Mouse (Mus musculus) neural tube, embryonic 10.5 days (tissue): ENCODE measurements around the gene Fhl1.

Experiments used
- DNase-seq: peaks from one replicate; pipeline ENCODE4 v3.0.0-alpha.2; 2017; ENCODE audit warnings: low spot score; ENCODE audit errors: extremely low spot score

The Fhl1 gene

GRCm38 (mm10) chrX:56751536-56751935 is 19.9 kb downstream of the Fhl1 start:
- no peak for DNase-seq

DNA sequence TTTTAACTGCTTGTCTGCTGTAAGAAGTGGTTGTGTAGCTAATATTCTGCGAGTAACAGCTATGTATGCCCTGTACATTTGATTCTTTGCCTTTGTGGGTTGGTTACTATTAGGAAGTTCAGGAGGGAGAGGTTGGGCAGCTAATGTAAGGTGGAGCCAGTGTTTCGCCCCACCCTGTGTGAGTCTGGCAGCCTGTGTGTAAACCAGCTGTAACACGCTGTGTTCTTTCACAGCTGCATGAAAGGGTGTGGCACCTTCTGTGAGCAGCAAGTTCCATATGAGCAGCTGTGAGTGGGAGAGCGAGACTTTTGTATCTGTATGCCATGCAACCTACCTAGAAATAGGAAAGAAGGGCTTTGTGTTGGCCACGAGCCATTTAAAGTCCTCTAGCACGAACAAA is 20.6 kb downstream of the Fhl1 start:
- DNase-seq, result no peak

DNA sequence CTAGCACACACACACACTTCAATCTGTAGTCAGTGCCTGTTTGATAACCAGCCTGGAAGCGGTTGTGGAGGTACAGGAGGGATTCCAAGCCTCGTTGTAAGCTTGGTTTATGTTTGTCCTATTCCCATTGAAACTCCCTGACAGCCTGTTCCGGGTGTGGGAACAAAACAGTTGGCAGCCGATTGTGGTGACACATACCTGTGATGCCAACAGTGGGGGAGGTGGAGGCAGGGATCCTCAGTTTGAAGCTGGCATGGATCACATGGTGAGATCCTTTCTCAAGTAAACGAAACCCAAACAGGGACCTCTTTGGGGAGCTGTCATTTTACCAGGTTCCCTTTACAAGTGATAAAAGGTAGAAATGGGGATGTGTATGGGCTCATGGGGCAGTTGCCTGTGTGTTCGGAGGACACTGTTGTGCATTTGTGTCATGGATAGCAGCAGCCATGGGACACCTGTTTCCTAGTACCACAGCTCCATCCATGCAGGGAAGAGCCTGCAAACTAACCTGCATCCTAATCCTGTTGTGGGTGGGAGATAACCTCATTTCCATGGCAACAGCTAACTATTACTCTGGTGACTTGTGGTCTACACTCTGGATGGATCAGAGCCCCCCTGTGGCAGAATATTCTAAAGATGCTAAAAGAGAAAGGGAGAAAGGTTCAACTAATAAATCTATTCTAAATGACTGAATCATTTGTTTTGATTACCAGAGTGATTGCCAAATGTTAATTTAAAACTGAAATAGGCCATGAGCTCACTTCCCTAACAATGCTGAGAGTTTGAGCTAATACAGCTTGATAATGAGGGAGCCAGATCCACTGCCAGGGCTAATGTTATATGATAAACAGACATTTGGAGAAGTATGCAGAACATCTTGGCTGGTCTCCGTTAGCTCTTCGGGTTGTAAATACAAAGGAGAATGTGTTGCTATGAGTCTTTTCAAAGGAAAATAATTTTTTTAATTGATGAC is 22.0 kb downstream of the Fhl1 start:
- no peak for DNase-seq

DNA sequence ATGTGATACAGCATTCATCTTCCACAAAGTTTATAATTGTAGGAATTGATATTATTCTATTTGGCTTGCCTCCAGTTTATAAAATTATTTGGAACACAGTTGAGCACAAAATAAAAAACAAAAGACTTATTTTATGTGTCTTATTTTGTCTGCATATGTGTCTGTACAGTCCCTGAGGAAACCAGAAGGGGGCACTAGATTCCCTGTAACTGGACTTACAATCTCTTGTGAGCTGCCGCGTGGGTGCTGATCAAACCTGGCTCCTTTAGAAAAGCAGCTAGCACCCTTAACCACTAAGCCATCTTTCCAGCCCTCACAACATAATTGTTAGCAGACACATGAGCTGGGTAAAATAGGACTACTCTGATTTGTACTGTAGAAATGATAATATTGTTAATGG is 24.1 kb downstream of the Fhl1 start:
- DNase-seq, result no peak

DNA sequence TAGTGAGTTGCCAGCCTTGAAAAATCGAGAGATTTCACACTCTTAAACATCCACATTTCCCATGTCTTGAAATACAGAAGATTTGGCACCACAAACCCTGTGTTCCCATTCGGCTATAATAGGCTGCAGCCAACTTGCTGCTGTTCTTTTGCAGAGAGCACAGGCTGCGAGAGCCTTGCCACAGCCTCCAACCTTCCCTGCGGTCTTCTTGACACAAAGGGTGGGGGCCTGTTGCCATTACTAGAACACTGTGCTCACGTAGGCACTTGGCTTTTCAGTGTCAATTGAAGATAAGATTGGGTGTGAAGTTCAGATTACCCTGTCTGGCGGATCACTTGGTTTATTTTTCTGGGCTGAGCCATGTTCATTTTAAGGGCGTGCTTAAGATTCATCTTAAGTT is 24.8 kb downstream of the Fhl1 start:
- DNase-seq, result no peak

- DNase-seq, result no peak
These were observed 28.7 kb downstream of the Fhl1 start for GRCm38 (mm10) chrX:56760257-56760760.

DNA sequence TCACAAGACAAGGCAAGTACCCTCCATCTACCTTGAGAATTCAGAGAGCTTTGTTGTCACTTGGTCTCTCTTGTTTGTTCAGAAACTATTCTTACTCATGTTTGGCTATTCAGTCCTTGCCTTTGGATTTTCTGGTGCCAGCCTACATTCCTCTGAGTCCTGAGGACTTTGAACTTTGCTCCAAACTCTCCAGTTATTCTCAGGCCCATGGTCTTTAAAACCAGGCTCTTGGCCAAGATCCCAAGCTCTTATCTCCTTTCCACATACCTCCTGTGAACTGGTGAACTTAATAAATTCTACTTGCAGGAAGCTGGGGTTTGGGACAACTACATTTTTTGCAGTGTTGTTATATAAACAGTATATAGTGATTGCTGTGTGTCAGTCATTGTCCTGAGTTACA is 38.3 kb downstream of the Fhl1 start:
- no peak for DNase-seq

DNA sequence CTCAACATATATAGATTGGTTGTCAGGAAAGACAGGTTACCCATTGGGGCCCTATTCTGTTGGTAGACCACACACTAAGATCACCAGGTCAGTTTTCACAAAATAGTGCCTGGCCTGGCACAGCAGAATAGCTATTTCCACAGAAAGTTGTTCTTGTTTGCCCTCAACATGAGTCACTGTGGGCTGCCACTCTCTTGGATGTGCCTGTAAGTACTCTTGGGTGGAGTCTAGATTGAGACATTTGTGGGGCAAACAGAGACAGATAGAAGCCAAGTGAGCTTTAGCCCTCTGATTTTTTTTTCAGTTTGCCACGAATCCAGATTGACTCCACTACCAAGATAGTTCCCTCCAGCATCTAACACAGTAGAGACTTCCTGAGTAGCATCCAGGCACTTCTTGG is 40.2 kb downstream of the Fhl1 start:
- no peak for DNase-seq

- DNase-seq, result no peak
These were observed 41.7 kb downstream of the Fhl1 start for GRCm38 (mm10) chrX:56773329-56773728.

DNA sequence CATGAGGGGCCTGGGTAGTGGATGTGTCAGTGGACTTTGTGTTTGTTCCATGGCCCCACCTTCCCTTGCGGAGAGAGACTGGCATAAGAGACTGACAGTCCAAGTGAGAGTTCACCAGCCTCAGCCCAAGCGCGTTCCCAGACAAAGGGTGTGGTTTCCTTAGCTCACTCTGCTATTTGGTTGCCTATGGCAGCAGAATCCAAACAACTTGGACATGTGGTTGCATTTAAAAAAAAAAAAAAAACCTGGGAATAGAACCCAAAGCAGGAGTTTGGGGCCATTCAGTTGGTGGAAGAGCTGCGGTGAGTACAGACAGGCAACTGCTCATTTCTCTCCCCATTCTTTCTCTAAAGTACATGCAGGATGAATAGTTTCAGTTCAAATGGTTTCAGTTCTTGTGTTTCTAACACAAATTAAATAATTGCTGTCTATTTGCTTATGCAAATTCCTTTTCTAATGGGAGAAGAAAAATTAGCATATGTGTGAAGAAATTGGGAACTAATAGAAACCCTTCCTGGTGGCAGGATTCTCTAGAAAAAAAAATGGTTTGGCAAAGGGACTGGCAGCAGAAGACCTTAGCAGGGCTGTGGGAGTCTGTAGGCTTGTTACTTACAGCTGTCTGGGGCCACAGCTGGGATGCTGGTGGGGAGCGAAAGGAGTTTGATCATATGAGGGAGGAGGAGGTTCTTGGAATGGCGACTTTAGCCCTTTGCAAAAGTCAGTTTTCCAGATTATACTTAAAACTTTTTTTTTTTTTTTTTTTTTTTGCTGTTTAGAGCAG is 54.9 kb downstream of the Fhl1 start:
- DNase-seq, result no peak

GRCm38 (mm10) chrX:56787486-56787885 is 55.9 kb downstream of the Fhl1 start:
- no peak for DNase-seq

DNA sequence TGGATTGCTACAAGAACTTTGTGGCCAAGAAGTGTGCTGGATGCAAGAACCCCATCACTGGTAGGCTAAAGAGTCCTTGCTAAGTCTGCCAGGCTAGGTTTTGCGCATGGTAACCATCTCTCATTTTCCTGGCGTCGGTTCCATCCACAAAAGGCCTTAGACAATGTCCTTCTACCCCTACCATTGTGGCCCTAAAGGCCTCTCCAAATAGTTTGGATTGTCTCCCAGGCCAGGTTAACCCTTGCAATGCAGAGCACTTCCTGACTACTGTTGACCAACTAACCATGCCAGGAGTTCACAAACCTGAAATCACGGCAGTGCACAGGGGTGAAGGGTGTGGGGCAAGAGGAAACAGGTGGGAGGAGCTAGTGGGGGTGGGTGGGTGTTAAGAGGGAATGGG is 59.0 kb downstream of the Fhl1 start:
- no peak for DNase-seq

GRCm38 (mm10) chrX:56791268-56791667 is 59.7 kb downstream of the Fhl1 start:
- peak; percentile 22 for DNase-seq

DNA sequence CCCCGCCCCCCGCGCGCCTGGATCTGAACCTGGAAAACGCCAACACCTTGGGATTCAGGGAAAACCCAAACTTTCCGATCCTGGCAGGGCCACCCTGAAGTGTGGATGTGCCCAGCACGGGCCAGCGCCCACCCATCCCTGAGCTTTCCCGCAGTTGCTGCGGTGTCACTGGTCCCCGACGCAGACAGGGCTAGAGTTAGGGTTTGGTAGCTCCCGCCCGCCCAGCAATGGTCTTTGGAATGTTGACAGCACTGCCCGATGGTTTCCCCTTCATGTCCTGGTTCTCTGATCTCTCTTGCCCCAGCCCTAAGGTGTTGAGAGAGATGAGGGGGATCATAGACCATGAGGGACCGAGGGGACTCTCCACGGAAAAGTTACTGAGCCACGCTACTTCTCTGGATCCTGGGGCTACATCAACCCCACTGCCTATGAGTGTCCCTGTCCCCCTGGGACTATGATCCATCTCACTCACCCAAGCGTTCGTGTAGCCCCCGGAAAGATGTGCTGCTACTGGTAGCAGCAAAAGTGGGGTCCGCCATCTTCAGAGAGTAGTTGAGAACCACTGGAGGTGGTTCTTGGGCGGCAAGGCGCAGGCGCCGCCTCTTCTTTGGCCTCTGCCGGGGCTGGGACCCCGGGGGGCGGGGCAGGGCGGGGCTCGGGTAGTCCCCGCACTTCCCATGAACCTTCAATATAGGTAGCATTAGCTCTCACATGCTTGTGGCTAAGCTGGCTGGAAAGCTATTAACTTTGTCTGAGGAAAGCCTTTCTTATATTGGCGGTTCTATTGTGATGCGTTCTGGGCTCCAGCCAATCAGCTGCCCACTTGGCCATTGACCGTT is 90.4 kb downstream of the Fhl1 start, which contains the start of gene Map7d3:
Gene Map7d3, minus strand, starts transcription at position 562 of the 839 bp plus-strand sequence.
- peak; percentile 27 for DNase-seq

DNA sequence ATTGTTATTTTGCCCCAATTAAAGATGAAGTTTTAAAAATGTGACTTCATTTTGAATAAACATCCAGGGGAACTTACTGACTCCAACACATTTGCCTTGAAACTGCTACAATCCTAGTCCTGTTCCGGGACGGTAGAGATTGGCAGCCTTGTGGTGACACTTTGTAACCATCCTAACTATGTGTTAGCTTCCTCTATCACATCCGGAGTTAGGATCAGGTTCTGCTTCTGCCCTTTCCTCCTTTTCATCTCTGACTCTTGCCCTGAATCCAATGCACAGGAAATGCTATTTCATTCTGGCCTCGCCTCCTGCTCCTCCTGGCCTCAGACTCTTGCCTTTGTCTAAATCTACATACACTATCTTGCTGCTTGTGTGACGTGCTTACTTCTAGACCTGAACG is 95.9 kb downstream of the Fhl1 start:
- DNase-seq, result no peak

DNA sequence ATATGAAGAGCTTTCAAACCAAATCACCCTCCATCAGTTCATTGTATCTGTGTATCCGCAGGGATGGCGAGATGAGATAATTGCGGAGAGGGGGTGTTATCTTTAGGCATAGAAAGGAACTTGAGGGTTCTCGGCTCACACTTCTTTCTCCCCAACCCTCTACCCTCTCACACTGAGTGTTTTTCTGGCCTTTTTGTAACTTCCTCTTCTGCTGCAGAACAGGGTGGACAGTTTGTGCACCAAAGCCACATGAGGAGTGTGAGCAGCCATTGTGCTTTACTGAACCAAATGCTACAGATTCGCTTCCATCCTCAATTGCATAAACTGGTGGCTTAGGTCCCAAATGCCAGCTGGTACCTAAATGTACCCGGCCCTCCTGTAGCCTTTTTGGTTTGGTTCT is 104.3 kb downstream of the Fhl1 start:
- DNase-seq, result no peak

DNA sequence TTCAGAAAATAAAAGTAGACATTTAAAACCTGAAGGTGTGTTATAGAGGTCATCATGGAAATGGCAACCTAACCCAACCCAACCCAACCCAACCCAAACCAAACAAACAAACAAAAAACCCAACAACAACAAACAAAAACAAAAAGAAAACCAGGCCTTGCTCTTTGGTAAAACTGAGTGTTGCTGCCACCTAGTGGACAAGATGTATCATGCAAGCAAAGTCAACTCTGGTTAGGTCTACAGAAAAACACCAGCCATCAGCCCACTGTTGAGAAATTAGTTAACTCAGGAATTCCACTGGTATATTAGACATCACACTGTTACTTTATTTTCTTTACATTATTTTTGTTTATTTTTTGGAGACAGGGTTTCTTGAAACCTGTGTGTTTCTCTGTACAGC is 107.8 kb downstream of the Fhl1 start:
- peak; percentile 13 for DNase-seq

DNA sequence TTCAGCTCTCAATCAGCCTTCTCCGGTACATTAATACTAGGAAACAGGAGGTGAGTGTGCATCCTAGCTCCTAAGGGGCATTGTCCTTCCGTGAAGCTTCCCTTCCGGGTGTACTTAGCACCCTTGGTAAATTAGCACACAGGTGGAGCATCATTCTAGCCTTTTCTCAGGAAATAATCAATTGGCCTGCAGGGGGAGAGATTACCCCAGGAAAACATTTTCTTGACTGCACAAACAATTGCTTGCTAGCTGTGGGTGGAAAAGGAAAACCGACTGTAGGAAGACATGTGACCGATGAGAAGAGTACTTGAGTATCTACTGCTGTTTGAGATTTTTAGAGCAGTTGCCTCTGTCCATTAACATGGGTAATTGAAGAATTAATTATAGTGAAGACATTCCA is 109.7 kb downstream of the Fhl1 start:
- DNase-seq, result no peak
